Mouse (Mus musculus) forebrain, embryonic 12.5 days (tissue): Measurements from ENCODE around the gene Ccdc9. TPM values are rescaled to one million over a fixed set of nuclear protein-coding genes. Genes with fewer than 3 reads are reported as not detected.

Experiments used
- ATAC-seq: fragments of 200-750 bp; cut with Nextera tagmentation; 2 replicates; pipeline ENCODE4 v1.8.0; 2017; ENCODE audit warnings: moderate TSS enrichment; ENCODE audit not compliant: low FRiP score
- H3K27ac ChIP-seq: fragments of 300-500 bp; sonication (generic); 2 replicates; pipeline ENCODE4 v1.5.1; 2016; ENCODE audit warnings: mild to moderate bottlenecking
- H3K27me3 ChIP-seq: fragments of 300-500 bp; sonication (generic); 2 replicates; pipeline ENCODE4 v1.6.1; 2016; ENCODE audit warnings: mild to moderate bottlenecking
- H3K36me3 ChIP-seq: fragments of 300-500 bp; sonication (generic); replicated peaks from 2 replicates; pipeline ENCODE4 v1.6.1; 2016; ENCODE audit warnings: mild to moderate bottlenecking
- H3K4me1 ChIP-seq: fragments of 300-500 bp; sonication (generic); 2 replicates; pipeline ENCODE4 v1.6.1; 2016
- H3K4me2 ChIP-seq: fragments of 300-500 bp; sonication (generic); 2 replicates; pipeline ENCODE4 v1.6.1; 2016; ENCODE audit warnings: mild to moderate bottlenecking, moderate library complexity
- H3K4me3 ChIP-seq: fragments of 300-500 bp; sonication (generic); replicated peaks from 2 replicates; pipeline ENCODE4 v1.5.1; 2016; ENCODE audit warnings: mild to moderate bottlenecking
- H3K9ac ChIP-seq: fragments of 300-500 bp; sonication (generic); 2 replicates; pipeline ENCODE4 v1.6.1; 2016; ENCODE audit warnings: mild to moderate bottlenecking
- H3K9me3 ChIP-seq: fragments of 300-500 bp; sonication (generic); 2 replicates; pipeline ENCODE4 v1.6.1; 2016
- WGBS: fragments of 180-500 bp; shearing (Covaris S2); methylation state at CpG from one replicate; pipeline ENCODE4 v1.1.7; 2016; 5-methylcytosine and 5-hydroxymethylcytosine counted together
- polyA plus RNA-seq: library from polyadenylated mRNA; unstranded; fragments of >200 nt; fragmentation: Nextera tagmentation; extraction: Ambion mirVana; gene quantifications from 2 replicates; pipeline ENCODE4 v1.2.1, GENCODE M21; 2016

The Ccdc9 gene
- polyA plus RNA-seq, 1 experiment from 2014 or later, result 42.3 TPM

DNA sequence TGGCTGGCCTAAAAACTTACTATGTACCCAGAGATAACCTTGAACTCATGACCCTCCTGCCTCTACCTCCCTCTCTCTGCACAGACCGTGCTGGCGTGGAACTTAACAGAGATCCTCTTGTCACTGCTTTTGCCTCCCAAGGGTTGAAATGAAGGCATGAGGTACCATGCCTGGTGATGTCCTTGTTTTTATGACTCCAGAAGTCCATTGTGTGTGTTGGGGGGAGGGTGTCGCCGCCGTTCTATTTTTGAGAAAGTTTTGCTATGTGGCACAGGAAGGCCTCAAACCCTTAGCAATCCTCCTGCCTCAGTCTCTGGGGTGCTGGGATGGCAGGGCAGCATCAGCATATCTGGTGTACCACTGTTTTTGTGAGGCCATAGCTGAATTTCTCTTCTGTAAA lies 12.3 kb upstream of the Ccdc9 start:
- H3K9ac ChIP-seq, result 0 out of 2 replicates have a peak overlapping the region, but pooled peaks have one; percentile 58
- H3K9me3 ChIP-seq, result no peaks in the 10 kb centered on the region
- H3K36me3 ChIP-seq, result no peaks in the 10 kb centered on the region
- no peak for ATAC-seq
- peak overlapping the region; percentile 74 for H3K27ac ChIP-seq
- H3K4me2 ChIP-seq, result peak overlapping the region; percentile 65
- H3K4me1 ChIP-seq, result peaks cover 37% of the 10 kb centered on the region
- 79% methylated on average over 5 of the region's 5 CpGs for WGBS
- H3K27me3 ChIP-seq, result no peaks in the 10 kb centered on the region
- peak overlapping the region; percentile 47 for H3K4me3 ChIP-seq

- Histone ChIP-seq H3K4me1 (peaks cover 37% of the 10 kb centered on the region), H3K4me3 (no peak overlapping the region), H3K36me3 (no peaks in the 10 kb centered on the region), H3K4me2 (no peak overlapping the region), H3K9me3 (no peaks in the 10 kb centered on the region), H3K27ac (no peak overlapping the region), H3K27me3 (no peaks in the 10 kb centered on the region), H3K9ac (no peak overlapping the region)
- ATAC-seq, result no peak
- WGBS, result 69% methylated on average over 2 of the region's 2 CpGs
These were observed 11.0 kb upstream of the Ccdc9 start for GRCm38 (mm10) chr7:16297616-16298015.

DNA sequence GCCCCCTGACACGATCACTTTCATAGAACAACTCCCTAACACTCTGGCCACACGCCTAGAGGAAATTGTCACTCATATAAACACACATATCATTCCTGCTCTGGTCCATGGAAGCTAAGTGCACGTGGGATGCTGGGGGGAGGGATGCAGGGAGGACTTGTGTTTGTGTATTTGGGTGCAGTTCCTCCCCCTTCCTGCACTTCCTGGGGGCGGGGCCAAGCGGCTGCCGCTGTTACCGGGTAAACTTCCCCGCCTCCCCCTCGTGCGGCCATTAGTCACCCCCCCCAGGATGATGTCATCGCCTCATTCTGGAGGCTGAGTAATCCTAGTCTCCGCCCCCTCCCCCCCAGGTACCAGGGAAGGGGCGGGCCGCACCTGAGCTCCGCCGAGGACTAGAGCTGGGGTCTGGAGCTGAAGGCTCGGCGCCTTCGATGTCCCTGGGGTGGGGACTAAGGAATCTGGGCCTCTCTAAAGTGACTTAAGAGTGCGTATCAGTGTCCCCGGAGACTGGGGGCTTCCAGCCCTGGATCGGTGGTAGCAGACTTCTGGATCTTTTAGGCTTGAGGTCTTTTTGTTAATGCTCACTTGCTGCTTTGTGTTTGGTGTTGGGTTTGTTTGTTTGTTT lies 10.3 kb upstream of the Ccdc9 start:
- Histone ChIP-seq H3K36me3 (no peaks in the 10 kb centered on the region), H3K4me3 (peak overlapping the region; percentile 35), H3K9me3 (no peaks in the 10 kb centered on the region), H3K4me1 (peaks cover 37% of the 10 kb centered on the region), H3K4me2 (peak overlapping the region; percentile 73), H3K9ac (peak overlapping the region; percentile 47), H3K27ac (peak overlapping the region; percentile 87), H3K27me3 (no peaks in the 10 kb centered on the region)
- ATAC-seq, result no peak
- whole genome bisulfite sequencing, result under 1% methylated on average over 21 of the region's 22 CpGs

DNA sequence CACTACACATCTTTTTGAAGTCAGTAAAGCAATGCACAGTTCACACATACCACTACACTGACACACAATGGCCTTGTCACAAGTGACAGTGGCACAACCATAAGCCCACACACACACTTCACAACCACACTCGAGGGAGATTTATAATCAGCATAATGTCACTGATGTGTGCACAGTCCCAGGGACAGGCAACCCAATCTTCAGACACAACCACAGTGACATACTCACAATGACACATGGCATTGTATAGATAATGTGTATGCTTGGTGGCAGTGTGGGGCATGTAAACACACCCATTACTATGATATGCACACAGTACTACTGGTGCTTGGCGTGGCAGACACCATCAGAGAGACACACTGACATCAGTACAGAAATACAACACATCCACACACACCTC lies 9.6 kb upstream of the Ccdc9 start:
- Histone ChIP-seq H3K4me1 (peaks cover 37% of the 10 kb centered on the region), H3K4me3 (no peak overlapping the region)
- 42% methylated on average over 2 of the region's 2 CpGs for WGBS

GRCm38 (mm10) chr7:16295321-16295900 lies 8.8 kb upstream of the Ccdc9 start:
- peak overlapping the region; percentile 88 for H3K4me2 ChIP-seq
- H3K9me3 ChIP-seq, result no peaks in the 10 kb centered on the region
- H3K4me1 ChIP-seq, result peaks cover 37% of the 10 kb centered on the region
- 1% methylated on average over 41 of the region's 41 CpGs for WGBS
- H3K27ac ChIP-seq, result peak overlapping the region; percentile 87
- H3K36me3 ChIP-seq, result no peaks in the 10 kb centered on the region
- H3K4me3 ChIP-seq, result peak overlapping the region; percentile 47
- H3K27me3 ChIP-seq, result no peaks in the 10 kb centered on the region
- peak; percentile 59 for ATAC-seq
- H3K9ac ChIP-seq, result peak overlapping the region; percentile 57

More for the DNA sequence above, 9.6 kb upstream of the Ccdc9 start:
- Histone ChIP-seq H3K9me3 (no peaks in the 10 kb centered on the region), H3K27me3 (no peaks in the 10 kb centered on the region), H3K9ac (0 out of 2 replicates have a peak overlapping the region, but pooled peaks have one; percentile 57), H3K36me3 (no peaks in the 10 kb centered on the region), H3K27ac (peak overlapping the region; percentile 87), H3K4me2 (peak overlapping the region; percentile 88)
- ATAC-seq, result no peak

GRCm38 (mm10) chr7:16294837-16295236 lies 8.2 kb upstream of the Ccdc9 start:
- Histone ChIP-seq H3K27ac (peak overlapping the region; percentile 87), H3K36me3 (no peaks in the 10 kb centered on the region), H3K27me3 (no peaks in the 10 kb centered on the region), H3K4me1 (peaks cover 32% of the 10 kb centered on the region), H3K9ac (peak overlapping the region; percentile 57), H3K4me2 (peak overlapping the region; percentile 88), H3K9me3 (no peaks in the 10 kb centered on the region), H3K4me3 (peak overlapping the region; percentile 47)
- under 1% methylated on average over 23 of the region's 23 CpGs for WGBS
- peak; percentile 62 for ATAC-seq

- no peak; the same call in 1 of the 2 replicates for ATAC-seq
- H3K36me3 ChIP-seq, result no peaks in the 10 kb centered on the region
- peak overlapping the region; percentile 88; the same call in 1 of the 2 replicates for H3K4me2 ChIP-seq
- H3K4me1 ChIP-seq, result peaks cover 30% of the 10 kb centered on the region
- H3K4me3 ChIP-seq, result no peak overlapping the region
- no peak overlapping the region; the same call in 1 of the 2 replicates for H3K27ac ChIP-seq
- no peaks in the 10 kb centered on the region for H3K27me3 ChIP-seq
- 31% methylated on average over 4 of the region's 4 CpGs for WGBS
- no peaks in the 10 kb centered on the region for H3K9me3 ChIP-seq
- H3K9ac ChIP-seq, result no peak overlapping the region
These were observed 7.8 kb upstream of the Ccdc9 start for GRCm38 (mm10) chr7:16294346-16294745.

- peaks cover 15% of the 10 kb centered on the region for H3K36me3 ChIP-seq
- no peaks in the 10 kb centered on the region for H3K27me3 ChIP-seq
- WGBS, result 65% methylated on average over 1 of the region's 1 CpGs
- no peaks in the 10 kb centered on the region for H3K9me3 ChIP-seq
- no peak overlapping the region for H3K27ac ChIP-seq
- H3K4me3 ChIP-seq, result no peak overlapping the region
- H3K4me2 ChIP-seq, result no peak overlapping the region
- no peak for ATAC-seq
- H3K9ac ChIP-seq, result no peak overlapping the region
- peaks cover 11% of the 10 kb centered on the region for H3K4me1 ChIP-seq
These were observed 1.2 kb upstream of the Ccdc9 start for GRCm38 (mm10) chr7:16287791-16288190.

- WGBS, result 89% methylated on average over 2 of the region's 2 CpGs
- Histone ChIP-seq H3K27ac (peak overlapping the region; percentile 95), H3K36me3 (peaks cover 23% of the 10 kb centered on the region), H3K27me3 (no peaks in the 10 kb centered on the region), H3K4me3 (peak overlapping the region; percentile 81), H3K9me3 (no peaks in the 10 kb centered on the region), H3K9ac (peak overlapping the region; percentile 71; the same call in 1 of the 2 replicates), H3K4me1 (peaks cover 11% of the 10 kb centered on the region), H3K4me2 (peak overlapping the region; percentile 56)
- ATAC-seq, result no peak
These were observed 421 bp upstream of the Ccdc9 start for GRCm38 (mm10) chr7:16287016-16287415.

DNA sequence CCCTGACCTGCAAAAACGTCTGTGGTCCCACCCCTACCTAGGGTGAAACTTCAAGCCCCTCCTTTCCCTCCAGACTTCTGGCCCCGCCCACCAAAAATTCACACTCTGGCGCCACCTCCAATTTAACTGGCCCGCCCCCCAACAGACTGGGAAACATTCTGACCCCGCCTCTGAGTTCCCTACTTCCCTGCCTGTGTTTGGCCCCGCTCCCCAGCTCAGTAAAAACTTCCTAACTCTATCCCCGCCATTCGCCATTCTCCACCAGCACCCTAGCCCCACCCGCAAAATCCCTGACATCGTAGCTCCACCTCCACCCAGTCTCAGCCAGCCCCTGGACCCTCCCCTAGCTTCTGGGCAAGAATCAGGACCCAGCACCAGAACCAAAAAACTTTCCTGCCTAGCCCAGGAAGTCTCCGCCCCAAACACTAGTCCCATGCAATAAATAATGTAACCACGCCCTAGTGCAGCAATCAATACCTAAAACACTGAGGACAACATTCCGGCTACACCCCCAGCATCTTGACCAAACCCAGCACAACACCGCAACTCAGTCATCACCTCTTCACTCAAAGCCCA lies 1.1 kb downstream of the Ccdc9 start:
- H3K4me3 ChIP-seq, result peak overlapping the region; percentile 81
- peak overlapping the region; percentile 95; the same call in 1 of the 2 replicates for H3K27ac ChIP-seq
- peak; percentile 61 for ATAC-seq
- peaks cover 38% of the 10 kb centered on the region for H3K36me3 ChIP-seq
- H3K9ac ChIP-seq, result no peak overlapping the region
- peaks cover 11% of the 10 kb centered on the region for H3K4me1 ChIP-seq
- H3K9me3 ChIP-seq, result no peaks in the 10 kb centered on the region
- peak overlapping the region; percentile 56 for H3K4me2 ChIP-seq
- WGBS, result 6% methylated on average over 14 of the region's 14 CpGs
- H3K27me3 ChIP-seq, result no peaks in the 10 kb centered on the region

DNA sequence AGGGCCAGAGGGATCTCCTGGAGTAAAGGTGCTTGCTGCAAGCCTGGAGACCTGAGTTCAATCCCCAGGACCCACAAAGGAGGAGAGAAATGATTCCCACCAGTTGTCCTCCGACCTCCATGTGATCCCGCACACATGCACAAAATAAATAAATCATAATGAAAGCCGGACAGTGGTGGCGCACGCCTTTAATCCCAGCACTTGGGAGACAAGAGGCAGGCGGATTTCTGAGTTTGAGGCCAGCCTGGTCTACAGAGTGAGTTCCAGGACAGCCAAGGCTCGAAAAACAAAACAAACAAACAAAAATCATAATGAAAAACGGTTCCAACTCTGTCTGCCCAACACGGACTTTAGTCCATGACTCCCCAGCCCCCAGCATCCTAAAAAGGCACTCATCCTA lies 1.7 kb downstream of the Ccdc9 start:
- Histone ChIP-seq H3K4me3 (peak overlapping the region; percentile 81), H3K36me3 (peaks cover 42% of the 10 kb centered on the region), H3K4me1 (peaks cover 11% of the 10 kb centered on the region), H3K4me2 (peak overlapping the region; percentile 56), H3K27me3 (no peaks in the 10 kb centered on the region), H3K9me3 (no peaks in the 10 kb centered on the region), H3K9ac (no peak overlapping the region), H3K27ac (no peak overlapping the region)
- 74% methylated on average over 9 of the region's 9 CpGs for WGBS
- no peak for ATAC-seq

- Histone ChIP-seq H3K27ac (no peak overlapping the region), H3K36me3 (peaks cover 49% of the 10 kb centered on the region), H3K27me3 (no peaks in the 10 kb centered on the region), H3K9me3 (no peaks in the 10 kb centered on the region), H3K4me1 (peaks cover 11% of the 10 kb centered on the region), H3K4me2 (no peak overlapping the region), H3K9ac (no peak overlapping the region), H3K4me3 (no peak overlapping the region)
- WGBS, result 95% methylated on average over 8 of the region's 8 CpGs
- ATAC-seq, result no peak
These were observed 2.6 kb downstream of the Ccdc9 start for GRCm38 (mm10) chr7:16284001-16284400.
